Mouse (Mus musculus) layer of hippocampus, adult 9-11 months (tissue): ENCODE measurements around the gene 1700013G24Rik.
"Not testable (repeated sequence)": the region's sequence is repeated elsewhere in the genome, so short reads cannot be mapped to it uniquely, and the experiment has no call there.

Experiments
- DNase-seq: peaks from one replicate; pipeline ENCODE4 v3.0.0; 2022

The 1700013G24Rik gene

DNA sequence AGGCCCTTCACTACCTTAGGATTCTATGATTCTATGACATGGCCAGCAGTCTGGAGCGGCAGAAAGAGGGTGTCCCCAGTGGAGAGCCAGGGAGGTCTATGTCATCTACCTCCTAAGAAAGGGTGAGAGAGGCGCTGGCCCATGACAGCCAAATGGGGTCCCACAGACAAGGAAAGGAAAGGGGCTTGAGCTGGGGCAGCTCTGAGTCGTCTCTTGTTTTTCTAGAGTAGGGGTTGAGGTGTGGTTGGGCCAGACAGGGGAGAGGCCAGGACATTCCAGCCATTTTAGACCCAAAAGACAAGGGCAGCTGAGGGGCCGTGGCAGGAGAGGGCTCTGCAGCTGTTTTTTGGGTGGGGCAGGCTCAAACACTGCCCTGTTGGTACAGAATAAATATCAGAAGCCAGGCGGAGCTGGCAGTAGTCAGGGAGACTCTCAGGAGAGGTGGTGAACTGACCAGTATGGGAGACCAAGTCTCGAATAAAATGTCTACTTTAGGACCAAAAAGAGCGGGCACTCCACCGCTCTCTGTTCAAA lies at the start of gene 1700013G24Rik:
Gene 1700013G24Rik, plus strand, starts transcription at position 51 of the 534 bp plus-strand sequence.
- DNase-seq = no peak

DNA sequence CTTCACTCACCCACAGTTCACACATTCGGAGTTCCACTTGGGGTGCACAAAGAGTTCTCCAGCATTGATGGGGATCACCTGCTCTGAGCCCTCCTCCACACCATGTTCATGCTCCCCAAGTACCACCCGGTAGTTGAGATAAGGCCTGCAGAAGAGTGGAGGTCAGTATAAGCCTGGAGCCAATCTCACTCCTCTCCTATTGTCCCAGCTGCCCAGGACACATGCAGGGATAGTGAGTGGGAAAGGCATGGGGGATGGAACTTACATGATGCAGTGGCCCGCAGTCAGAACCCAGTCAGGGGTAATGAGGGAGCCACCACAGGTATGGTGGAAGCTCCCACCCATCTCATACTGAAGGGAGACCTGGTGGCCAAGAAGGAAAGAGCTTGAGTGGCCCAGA lies 47.5 kb upstream of the 1700013G24Rik start:
- DNase-seq = no peak

DNA sequence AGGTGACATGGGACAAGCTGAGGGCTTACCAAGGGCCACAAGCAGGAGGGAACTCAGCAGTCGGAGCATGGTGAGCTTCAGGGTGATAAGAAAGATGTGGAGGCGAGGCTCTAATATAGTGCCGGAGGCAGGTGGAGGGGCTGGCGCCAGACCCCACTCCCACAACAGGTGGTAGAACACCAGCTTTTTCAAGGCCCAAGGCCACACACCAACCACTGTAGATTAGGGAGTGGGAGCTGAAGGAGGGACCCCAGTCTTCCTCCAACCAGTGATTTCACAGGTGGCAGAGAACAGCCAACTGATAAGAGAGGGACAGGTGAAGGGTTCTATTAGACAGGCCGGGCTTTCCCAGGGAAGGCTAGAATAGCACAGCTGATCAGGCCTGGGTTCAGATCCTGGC lies 43.4 kb upstream of the 1700013G24Rik start, which contains the start of gene Cela3a:
Gene Cela3a, minus strand, starts transcription at position 101 of the 400 bp plus-strand sequence.
- DNase-seq = no peak

DNA sequence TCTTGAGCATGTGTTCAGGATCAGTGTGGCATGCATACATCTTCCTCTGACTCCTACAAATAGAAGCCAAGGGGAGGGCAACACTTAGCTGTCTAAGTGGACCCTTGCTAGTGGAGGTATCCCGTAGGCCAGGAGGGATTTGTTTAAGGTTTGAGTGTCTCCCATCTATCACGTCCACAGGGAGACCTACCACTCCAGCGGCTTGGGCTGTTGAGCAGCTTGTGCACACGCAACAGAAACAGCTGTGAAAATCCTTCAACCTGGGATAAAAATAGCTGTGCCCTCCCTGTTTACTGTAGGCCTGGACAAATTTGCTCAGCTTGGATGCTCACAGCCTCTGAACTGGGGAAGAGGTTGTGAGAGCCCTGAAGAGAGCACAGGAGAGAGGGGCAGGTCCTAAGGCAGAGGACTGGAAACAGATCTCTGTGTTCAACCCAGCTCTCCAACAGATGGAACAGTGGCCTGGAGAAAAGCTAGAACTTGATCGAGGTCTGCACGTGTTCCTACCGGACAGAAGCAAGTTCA lies 40.8 kb upstream of the 1700013G24Rik start:
- not testable (repeated sequence) for DNase-seq

DNA sequence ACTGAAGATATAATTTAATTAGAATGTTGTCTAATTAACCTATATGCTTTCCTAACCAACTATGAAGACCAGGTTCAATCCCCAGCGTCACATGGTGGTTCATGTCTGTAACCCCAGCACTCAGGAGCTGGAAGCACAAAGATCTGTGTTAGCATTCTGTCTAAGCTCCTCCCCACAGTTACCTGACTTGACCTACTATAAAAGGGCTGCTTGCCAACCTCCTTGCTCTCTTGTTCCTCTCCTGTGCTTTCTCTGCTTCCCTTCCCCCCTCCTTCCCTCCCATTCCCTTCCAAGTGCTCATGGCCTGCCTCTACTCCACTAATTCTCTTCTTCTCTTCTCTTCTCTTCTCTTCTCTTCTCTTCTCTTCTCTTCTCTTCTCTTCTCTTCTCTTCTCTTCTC lies 38.1 kb upstream of the 1700013G24Rik start:
- no peak for DNase-seq

DNA sequence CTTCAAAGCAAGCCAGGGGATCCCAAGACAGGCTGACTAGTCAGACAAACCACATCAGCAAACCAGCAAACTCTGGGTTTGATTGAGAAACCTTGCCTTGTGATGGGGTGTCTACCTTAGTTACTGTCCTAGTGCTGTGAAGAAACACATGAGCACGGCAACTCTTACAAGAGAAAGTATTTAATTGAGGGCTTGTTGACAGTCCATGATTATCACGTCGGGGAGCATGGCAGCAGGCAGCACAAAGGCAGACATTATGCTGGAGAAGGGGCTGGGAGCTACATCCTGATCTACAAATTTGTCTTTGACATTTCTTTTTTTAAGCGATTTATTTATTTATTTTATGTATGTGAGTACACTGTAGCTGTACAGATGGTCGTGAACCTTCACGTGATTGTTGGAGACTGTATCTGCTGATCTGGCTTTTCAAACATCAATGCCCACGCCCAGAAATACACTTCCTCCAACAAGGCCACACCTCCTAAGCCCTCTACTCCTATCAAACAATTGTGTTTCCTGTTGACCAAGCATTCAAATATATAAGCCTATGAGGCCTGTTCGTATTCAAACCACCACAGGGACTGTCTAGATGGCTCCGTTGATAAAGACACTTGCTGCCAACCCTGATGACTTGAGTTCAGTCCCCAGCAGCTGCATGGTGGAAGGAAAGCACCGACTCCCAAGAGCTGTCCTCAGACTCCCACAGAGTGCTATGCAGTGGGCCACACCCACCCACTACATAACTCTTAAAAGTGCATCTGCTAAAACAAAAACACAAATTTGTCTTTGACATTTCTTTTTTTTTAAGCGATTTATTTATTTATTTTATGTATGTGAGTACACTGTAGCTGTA lies 35.1 kb upstream of the 1700013G24Rik start:
- no peak for DNase-seq

DNA sequence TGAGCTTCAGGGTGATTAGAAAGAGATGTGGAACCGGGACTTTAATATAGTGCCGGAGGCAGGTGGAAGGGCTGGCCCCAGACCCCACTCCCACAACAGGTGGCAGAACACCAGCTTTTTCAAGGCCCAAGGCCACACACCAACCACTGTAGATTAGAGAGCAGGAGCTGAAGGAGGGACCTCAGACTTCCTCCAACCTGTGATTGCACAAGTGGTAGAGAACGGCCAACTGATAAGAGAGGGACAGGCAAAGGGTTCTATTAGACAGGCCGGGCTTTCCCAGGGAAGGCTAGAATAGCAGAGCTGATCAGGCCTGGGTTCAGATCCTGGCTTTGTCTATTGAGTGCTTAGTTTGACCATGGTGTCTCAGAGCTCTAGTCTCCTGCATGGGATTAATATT lies 22.6 kb upstream of the 1700013G24Rik start, which contains the start of gene Cela3b:
Gene Cela3b, minus strand, starts transcription at position 39 of the 400 bp plus-strand sequence.
- DNase-seq = no peak

DNA sequence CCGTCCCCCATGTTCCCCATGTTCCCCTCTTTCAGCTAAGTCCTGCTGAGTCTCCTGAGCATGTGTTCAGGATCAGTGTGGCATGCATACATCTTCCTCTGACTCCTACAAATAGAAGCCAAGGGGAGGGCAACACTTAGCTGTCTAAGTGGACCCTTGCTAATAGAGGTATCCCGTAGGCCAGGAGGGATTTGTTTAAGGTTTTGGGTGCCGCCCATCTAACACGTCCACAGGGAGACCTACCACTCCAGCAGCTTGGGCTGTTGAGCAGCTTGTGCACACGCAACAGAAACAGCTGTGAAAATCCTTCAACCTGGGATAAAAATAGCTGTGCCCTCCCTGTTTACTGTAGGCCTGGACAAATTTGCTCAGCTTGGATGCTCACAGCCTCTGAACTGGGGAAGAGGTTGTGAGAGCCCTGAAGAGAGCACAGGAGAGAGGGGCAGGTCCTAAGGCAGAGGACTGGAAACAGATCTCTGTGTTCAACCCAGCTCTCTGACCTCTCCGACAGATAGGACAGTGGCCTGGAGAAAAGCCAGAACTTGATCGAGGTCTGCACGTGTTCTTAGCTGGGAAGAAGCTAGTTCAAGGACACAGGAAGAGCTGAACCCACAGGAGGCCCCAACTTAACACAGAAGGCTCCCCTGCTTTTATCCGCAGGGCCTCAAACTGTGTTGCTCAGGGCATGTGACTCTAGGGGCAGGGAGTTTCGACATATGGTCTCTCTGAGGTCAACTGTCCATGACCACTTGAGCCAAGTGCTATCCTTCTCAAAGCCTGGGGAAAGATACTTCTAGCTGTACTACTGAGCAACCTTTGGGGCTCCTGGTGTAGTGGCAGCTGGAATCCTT lies 20.2 kb upstream of the 1700013G24Rik start:
- DNase-seq = not testable (repeated sequence)

DNA sequence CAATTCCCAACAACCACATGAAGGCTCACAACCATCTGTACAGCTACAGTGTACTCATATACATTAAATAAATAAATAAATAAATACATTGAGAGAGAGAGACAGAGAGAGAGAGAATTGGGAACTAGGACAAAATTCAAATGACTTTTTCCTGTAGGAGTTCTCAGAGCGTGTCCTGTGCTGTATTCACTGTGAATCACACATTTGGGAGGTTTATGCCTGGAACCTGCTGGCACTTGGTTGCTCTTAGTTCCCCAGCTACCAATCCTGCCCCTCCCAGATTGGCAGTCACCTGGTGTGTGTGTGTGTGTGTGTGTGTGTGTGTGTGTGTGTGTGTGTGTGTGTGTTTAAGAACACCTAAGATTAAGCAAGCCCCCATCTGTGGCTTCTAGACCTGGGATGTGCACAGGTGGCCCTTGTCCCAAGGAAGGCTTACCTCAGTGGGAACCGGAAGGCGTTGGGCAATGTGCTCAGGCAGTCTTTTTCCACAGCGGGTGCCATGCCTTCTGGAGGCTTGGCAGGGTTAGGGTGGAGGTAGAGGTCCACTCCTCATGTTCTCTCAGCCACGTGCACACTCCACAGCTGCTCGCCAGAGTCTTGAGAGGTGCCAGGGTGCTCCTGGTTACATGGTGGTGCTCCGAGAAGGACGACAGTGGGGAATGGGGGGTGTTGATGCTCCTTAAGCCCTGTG lies 16.0 kb upstream of the 1700013G24Rik start:
- DNase-seq = no peak

DNA sequence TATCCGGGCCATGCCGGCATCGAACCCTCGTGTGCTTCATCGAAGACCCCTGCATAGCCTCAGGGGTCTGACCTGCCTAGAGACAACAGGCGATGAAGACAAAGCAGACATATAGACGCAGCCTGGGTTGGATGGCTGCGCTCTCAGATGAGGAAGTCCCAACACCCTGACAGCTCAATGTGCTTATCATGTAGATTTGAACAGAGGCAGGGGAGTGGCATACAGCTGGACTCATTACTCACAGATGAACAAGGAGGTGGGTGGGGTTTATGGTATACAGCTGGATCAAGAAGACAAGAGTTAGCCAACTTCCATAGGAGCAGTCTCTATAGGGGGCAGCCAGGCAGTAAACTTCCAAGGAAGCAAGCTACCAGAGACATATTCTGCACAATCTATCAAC lies 14.2 kb upstream of the 1700013G24Rik start:
- no peak for DNase-seq

DNA sequence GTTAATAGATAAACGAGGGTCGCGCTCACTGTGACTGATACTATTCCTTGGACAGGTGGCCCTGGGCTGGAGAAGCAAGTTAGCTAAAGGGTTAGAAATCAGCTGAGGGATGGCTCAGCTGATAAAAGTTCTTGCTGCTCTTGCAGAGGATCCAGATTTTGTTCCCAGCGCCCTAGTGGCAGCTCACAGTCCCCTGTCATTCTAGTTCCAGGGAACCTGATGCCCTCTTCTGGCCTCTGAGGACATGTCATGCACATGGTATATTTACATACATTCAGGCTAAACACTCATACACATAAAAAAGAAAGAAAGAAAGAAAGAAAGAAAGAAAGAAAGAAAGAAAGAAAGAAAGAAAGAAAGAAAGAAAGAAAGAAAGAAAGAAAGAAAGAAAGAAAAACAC lies 11.8 kb upstream of the 1700013G24Rik start:
- DNase-seq = no peak

DNA sequence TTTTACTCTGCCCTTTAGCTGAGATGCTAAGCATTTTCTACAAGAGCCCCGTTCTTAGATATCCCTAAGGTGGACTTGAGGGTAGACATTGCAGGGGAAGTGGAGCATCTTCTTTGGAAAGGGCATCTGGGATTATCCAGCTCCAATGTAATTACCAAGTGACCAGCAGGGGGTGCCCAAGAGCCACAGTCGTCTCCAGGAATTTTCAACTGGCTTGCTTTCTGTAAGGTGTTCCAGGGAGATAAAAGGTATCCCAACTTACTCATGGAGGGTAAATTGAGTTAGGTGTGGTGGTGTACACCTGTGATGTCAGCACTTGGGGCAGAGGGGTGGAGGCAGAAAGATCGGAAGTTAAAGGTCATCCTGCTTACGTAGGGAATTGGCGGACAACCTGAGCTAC lies 9.5 kb upstream of the 1700013G24Rik start:
- peak; percentile 12 for DNase-seq

DNA sequence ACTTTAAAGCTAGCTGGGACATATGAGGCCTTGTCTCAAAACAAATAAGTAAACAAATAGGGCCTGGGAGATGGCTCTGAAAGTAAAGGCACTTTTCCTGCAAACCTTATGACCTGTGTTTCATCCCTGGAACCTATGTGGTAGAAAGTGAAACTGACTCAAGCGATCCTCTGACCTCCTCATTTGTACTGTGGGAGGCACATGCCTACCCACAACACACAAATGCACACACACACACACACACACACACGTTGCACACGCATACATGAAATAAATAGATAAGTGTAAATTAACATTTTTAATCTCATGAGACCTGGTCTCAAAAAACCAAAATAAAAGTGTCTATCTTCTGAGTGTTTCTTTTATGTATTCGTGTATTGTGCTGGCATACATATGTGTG lies 7.2 kb upstream of the 1700013G24Rik start:
- DNase-seq = no peak

DNA sequence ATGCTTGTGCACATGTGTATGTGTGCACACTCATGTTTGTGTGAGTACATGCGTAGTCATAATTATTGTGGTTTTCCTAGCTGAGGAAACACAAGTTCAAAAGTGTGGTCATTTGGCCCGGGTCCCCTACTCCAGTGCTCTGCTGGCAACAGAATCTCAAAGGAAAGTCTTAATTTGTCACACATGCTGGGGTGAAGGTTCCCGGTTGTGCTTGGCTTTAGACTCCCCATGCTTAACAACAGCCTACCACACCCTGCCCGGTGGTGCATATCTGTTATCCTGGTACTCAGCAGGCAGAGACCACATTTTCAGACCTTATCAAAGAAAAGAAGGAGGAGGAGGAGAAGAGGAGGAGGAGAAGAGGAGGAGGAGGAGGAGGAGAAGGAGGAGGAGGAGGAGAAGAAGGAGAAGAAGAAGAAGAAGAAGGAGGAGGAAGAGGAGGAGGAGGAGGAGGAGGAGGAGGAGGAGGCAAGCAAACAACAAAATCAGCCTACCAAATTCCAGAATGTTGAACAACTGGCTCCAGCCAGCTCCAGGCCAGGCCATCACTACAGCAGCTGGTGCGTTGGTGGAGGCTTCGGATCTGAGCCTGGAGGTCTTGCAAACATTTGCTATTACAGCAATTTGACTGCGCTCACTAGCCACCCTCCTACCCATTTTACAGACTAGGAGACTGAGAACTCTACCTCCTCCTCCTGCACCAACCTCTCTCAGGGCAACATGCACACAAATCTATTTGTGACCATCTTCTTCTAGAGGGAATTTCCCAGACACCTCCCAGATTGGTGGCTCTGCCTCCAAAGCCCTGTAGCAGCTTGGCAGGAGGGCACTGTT lies 5.5 kb upstream of the 1700013G24Rik start:
- DNase-seq = no peak

DNA sequence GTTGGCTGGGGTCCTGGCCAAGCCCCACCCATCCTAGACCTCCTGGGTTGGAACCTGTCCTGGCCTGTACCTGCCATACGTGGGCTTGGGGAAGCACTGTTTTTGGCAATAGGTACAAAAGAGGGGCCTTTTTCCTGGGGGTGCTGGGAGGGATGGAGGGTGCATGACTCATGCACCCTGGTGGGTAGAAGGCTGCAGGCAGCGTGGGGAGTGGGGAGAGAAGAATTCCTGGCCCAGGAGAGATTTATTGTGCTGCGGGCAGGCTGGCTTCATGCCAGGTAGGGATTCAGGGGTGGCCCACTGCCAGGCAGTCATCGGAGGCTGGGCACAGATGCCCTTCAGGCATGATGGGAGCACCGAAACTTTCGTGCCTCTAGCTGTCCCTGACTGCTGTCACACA lies 4.9 kb upstream of the 1700013G24Rik start:
- no peak for DNase-seq

DNA sequence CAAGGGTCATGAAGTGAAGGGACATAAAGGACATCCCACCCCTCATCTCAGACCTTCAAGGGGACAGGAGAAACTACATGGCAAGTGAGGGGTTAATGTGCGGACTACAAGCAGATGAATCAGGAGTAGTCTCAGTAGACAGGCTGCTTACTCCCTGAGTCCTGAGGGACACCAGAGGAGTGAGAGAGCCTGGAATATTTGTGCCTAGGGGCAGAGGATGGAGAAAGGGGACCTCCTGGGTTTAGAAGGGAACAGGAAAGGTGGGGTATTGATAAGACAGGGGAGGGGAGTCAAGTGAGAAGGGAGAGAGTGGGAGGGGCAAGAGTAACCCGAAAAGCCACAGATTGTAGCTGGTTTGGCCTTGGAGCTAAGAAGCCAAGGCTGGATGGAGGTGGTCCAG lies 4.4 kb upstream of the 1700013G24Rik start:
- DNase-seq = no peak

DNA sequence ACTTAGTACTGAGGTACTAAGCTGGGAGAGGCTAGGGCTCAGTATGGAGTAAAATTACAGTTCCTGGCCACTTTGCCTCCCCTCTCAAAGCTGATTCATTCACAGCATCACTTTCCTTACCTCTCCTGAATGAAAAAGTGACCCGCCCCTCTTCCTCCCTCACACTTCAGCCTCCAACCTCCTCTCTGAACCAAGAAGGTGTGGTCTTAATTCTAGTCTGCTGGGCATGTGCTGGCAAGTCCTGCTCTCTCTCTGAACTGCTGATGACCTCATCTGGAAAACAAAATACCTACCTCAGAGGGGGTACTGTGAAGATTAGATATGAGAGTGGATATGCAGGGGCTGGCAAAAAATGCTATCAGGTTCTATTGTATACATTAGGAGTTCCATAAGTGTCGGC lies 4.0 kb upstream of the 1700013G24Rik start:
- no peak for DNase-seq

DNA sequence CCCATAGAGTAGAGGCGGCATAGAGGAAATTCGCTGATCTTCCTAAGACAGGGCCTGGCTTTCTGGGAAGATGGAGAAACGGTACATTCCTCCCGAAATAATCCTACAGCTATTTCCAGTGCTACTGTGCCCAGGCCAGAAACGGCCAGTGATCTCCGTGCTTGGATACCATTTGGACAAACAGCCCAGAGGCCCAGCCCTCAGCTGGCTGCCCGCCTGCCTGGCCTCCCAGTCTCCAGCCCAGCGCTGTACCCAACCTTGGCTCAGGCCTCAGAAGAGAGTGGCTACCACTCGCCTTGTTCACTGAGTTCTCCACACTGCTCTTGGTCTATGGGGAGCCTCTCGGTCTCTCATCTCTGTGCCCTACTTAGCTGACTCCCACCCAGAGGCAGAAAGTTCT lies 3.4 kb upstream of the 1700013G24Rik start:
- no peak for DNase-seq

DNA sequence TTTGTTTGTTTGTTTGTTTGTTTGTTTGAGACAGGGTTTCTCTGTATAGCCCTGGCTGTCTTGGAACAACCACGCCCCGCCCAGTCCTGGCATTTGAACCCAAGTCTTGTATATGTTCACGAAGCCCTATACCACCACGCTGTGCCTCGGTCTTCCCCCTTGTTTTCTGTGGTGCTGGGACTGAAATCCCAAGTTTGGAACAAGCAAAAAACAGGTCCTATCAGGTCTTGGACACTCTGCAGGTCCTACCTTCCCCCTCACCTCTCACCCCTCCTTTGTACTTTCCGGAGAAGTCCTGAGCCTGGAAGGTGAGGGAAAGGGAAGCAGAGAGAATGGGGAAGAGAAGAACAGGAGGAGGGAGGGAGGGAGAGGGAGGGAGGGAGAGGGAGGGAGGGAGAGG lies 894 bp upstream of the 1700013G24Rik start:
- DNase-seq = no peak

DNA sequence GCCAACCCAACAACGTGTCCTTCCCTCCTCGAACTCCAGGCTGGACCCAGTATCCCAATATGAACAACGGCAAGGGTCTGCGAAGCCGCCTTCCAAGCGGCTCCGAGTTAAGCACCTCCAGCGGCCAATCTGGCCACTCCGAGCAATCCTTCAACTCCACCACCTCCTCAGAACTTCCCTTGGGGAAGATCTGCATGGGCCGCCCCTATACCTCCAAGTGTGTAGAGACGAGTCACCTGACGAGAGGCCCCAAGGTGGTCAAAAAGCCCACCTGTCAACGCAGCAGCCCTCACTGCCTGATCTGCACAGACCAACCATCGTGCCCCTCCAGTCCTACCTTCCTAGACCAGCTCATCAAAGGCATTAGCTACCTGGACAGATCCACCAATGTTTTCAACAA lies 1.5 kb downstream of the 1700013G24Rik start:
- no peak for DNase-seq

DNA sequence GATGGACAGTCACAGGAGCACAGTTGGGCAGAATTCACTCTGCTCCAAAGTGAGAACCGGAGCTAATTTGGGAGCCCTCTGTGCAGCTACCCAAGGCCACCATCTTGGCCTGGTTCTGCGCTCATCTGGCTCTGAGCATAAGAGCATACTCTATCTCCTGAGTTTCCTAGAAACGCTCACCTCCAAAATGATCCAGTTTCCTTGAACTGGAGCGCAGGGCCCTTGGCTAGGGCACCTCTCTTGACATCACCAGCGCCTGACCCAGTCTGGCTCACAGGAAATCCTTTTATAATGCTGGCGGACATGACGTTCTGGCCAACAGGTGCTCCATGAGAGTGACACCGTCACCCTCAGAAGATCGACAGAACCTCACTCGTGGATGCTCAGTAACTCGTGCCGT lies 3.5 kb downstream of the 1700013G24Rik start:
- DNase-seq = no peak

DNA sequence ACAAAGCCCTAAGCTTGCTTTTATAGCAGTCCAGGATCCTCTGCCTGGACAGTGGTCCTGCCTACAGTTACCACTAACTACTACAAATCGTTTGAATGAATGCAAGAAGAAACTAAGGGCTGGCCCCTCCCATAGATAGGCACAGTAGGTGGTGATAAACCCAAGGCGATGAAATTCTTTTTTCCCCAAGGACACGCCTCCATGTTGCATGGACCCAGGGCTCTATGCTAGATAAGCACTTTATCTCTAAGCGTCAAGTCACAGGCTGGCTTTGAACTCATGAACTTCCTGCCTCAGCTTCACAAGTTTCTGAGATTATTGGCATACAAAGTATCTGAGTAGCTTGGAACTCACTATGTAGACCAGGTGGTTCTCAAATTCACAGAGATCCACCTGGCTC lies 4.2 kb downstream of the 1700013G24Rik start:
- no peak for DNase-seq
